Mouse (Mus musculus): ENCODE data around the gene Polr3e. TPM values are rescaled to one million over a fixed set of nuclear protein-coding genes. Genes with fewer than 3 reads are reported as not detected.
"Not testable (repeated sequence)": the region's sequence is repeated elsewhere in the genome, so short reads cannot be mapped to it uniquely, and the experiment has no call there.

Polr3e gene
- total RNA-seq, 2 experiments from 2014 or later, result 26.3 to 27.0 TPM

DNA sequence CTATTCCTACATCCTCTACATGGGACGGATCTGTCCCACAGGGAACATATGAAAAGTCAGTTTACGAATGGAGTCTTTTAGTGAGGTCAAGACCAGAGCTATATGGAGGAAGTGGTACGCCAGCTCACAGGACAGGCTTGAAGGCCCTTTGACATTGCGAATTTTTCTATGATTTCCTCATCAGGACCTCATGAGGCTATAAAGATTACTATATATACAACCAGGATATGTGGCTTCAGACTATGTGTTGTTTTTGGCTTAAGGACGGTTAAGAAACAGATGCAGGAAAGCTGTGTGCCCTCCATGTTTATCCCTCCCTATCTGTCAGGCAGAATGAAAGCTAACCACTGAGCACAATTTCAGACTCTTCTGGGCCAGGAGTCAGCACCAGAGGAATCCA, 45.6 kb downstream of the Polr3e start:
- H3K4me3 ChIP-seq, result no peak overlapping the region
- H3K27ac ChIP-seq, result no peak overlapping the region
- no peak for TF ChIP-seq CTCF (conservative IDR thresholded peaks at IDR 0.05)
- no peak for DNase-seq (ENCODE audit: low spot score in 2 of 2)

- Histone ChIP-seq H3K27ac (no peak overlapping the region), H3K4me3 (no peak overlapping the region)
- no peak for TF ChIP-seq CTCF (conservative IDR thresholded peaks at IDR 0.05)
- DNase-seq (ENCODE audit: low spot score in 2 of 2), result no peak
These were observed 51.7 kb downstream of the Polr3e start for GRCm38 (mm10) chr7:120969221-120969620.

DNA sequence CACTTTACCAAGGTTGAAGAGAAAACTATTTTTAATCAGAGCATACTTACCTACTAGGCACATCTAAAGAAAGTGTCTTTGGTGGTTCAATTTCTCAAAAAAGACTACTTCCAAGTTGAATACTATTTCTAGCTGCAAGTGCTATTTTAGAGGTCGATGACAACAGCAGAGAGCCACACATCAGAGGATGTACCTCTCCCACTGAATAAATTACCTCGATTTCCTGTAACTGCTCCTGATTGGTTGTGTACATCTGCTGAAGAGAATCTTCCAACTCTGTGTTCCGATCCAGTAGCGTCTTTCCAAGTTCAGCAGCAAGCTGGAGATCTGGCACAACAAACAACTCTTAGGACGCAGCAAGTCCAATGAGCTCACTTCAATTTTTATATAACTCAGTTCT, 52.6 kb downstream of the Polr3e start:
- H3K27ac ChIP-seq, result no peak overlapping the region
- no peak overlapping the region for H3K4me3 ChIP-seq
- DNase-seq (ENCODE audit: low spot score in 2 of 2), result no peak
- no peak for TF ChIP-seq CTCF (conservative IDR thresholded peaks at IDR 0.05)

GRCm38 (mm10) chr7:120972471-120972870, 54.9 kb downstream of the Polr3e start:
- H3K27ac ChIP-seq; H3K4me3 ChIP-seq; DNase-seq (ENCODE audit: low spot score in 2 of 2): not testable (repeated sequence)

GRCm38 (mm10) chr7:120974001-120974400, 56.5 kb downstream of the Polr3e start:
- TF ChIP-seq CTCF (conservative IDR thresholded peaks at IDR 0.05), result no peak
- no peak for DNase-seq (ENCODE audit: low spot score in 2 of 2)
- no peak overlapping the region for H3K4me3 ChIP-seq

GRCm38 (mm10) chr7:120977063-120977462, 59.5 kb downstream of the Polr3e start:
- no peak for TF ChIP-seq CTCF (conservative IDR thresholded peaks at IDR 0.05)
- no peak overlapping the region for H3K27ac ChIP-seq
- no peak for DNase-seq (ENCODE audit: low spot score in 2 of 2)
- no peak overlapping the region for H3K4me3 ChIP-seq

More at GRCm38 (mm10) chr7:120974001-120974400, 56.5 kb downstream of the Polr3e start:
- H3K27ac ChIP-seq, result no peak overlapping the region

GRCm38 (mm10) chr7:120980041-120980440, 62.5 kb downstream of the Polr3e start:
- no peak overlapping the region for H3K4me3 ChIP-seq
- DNase-seq (ENCODE audit: low spot score in 2 of 2), result no peak
- TF ChIP-seq CTCF (conservative IDR thresholded peaks at IDR 0.05), result no peak
- no peak overlapping the region for H3K27ac ChIP-seq

DNA sequence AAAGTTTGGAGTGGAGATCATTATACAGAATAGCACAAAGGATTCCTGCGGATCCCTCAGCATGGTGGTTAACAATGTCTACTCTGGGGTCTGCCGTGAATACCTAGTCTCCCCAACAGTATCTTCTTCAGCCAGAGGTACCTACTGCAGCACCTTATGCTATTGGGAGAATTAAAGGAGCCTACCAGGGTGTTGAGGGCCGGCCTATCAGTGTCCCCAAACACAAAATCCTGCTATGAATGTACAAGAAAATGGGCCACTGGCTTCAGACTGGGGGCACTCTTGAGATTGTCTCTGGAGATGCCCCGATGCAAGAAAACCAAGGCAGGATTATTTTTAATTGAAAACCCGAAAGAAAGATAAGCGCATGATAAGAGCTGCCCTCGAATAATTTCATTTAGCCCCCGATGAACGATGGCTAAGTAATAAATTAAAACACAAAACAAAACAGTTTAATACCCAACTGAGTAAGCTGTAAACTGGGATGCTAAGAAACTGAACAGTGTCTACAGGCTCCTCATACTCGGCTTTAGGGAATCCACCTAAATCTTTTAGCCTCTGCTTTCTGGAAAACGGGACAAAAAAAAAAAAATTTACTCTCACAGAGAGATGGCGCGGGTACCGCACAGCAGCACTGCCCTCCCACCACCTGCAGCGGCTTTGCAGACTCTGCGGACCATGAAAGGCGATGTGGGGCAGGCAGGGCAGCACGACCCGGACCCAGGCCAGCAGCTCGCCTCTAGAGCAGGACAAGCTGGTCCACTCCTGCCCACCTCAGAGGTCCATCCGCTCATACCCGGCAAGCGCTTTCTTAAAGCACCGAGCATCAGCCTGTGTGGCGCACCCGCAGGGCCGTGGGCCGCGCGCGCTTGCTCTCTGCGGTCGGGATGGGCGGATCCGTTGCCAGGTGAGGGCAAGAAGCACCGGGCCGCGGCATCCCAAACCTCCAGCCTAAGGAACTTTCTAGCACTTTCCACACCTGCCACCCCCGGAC, 63.7 kb downstream of the Polr3e start:
- Histone ChIP-seq H3K4me3 (peak overlapping the region; percentile 67), H3K27ac (no peak overlapping the region)
- no peak for TF ChIP-seq CTCF (conservative IDR thresholded peaks at IDR 0.05)
- DNase-seq (ENCODE audit: low spot score in 2 of 2), result no peak

DNA sequence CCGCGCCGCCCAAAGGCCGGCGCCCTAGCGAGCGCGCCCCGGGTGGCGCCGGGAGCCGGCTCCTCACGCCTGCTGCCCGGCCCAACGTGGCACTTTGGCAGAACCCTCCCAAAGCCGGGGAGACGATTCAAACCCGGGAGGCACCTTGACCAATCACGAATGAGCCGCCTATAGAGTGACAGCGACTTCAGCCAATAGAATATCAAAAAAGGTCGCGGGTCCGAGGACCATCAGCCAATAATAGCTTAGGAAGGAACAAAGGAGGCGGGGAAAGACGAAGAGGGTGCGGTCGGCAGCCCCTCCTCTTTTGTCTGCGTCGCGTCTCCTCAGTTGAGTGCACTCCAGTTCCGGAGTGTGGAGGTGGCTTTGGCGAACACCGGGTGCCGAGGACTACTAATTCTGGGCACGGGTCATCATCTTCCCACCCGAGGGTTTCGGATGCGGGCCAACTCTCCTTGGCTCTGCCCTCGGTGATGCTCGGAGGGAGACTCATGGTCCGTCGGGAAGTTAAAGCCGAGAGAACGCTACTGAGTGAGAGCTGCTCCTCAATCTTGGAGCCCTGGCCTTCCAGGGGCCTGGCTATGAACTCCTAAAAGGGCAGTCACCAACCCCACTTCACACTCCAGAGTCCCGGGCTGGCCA, 64.8 kb downstream of the Polr3e start, which contains the start of the genes Cdr2 and Mfsd13b:
TSS of gene Cdr2 (minus strand) at position 113 of the 642 bp plus-strand sequence.
TSS of gene Mfsd13b (plus strand) at position 310 of the 642 bp plus-strand sequence.
- DNase-seq (ENCODE audit: low spot score in 2 of 2), result peak; percentile 95 to 96
- peak within 1 kb of the TSS; percentile 70 for H3K27ac ChIP-seq

GRCm38 (mm10) chr7:120982968-120983367, 65.4 kb downstream of the Polr3e start:
- Histone ChIP-seq H3K27ac (peak overlapping the region; percentile 70), H3K4me3 (peak overlapping the region; percentile 67; the same call in 1 of the 2 replicates)
- DNase-seq (ENCODE audit: low spot score in 2 of 2), result no peak
- no peak for TF ChIP-seq CTCF (conservative IDR thresholded peaks at IDR 0.05)

More for the DNA sequence above, 64.8 kb downstream of the Polr3e start, which contains the start of the genes Cdr2 and Mfsd13b:
- no peak for TF ChIP-seq CTCF (conservative IDR thresholded peaks at IDR 0.05)
- peak within 1 kb of the TSS; percentile 67 for H3K4me3 ChIP-seq

DNA sequence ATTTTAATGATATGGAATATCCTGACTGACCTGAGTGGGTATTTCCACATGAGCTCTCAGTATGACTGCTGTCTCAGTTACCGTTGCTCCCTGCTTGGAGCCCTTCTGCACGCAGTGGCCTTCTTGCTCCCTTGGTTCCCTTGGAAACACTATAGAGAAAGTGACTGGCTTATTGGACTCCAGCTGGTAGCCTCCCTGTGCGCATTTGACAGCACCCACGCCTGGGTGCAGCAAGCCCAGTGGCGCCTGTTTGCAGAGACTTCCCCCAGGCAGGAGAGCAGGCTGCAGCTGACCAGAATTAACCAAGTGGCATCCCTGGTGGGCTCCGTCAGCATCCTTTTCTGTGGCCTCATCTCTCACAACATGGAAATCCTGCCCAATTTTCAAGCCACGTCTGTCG, 73.6 kb downstream of the Polr3e start:
- peak overlapping the region; percentile 39 for H3K4me3 ChIP-seq
- peak in 1 of 2 experiments; percentile 19 for DNase-seq (ENCODE audit: low spot score in 2 of 2)
- TF ChIP-seq CTCF (conservative IDR thresholded peaks at IDR 0.05), result no peak
- H3K27ac ChIP-seq, result peak overlapping the region; percentile 72

Other genes starting within 250 kb of the Polr3e start
- gene Pdzd9, start 247.4 kb upstream of the Polr3e start, total RNA-seq (2021), result not detected
- gene Mosmo, start 240.1 kb upstream of the Polr3e start, total RNA-seq (2021), result 10 to 100 TPM; 93.5 to 99.0 TPM
- 10 to 100 TPM; 16.1 to 20.3 TPM for gene Vwa3a, start 178.4 kb upstream of the Polr3e start, total RNA-seq (2021)
- under 1 TPM in 1 of 2 experiments, not detected in 1; 0.37 TPM for gene Gm5737, start 105.4 kb upstream of the Polr3e start, total RNA-seq (2021)
- 10 to 100 TPM; 32.5 to 32.8 TPM for gene Eef2k, start 74.9 kb upstream of the Polr3e start, total RNA-seq (2021)
- gene Cdr2, start 64.6 kb downstream of the Polr3e start, total RNA-seq (2021), result 1 to 10 TPM; 3.6 to 4.4 TPM
- 1 to 10 TPM; 1.2 to 1.8 TPM for gene Mfsd13b, start 64.8 kb downstream of the Polr3e start, total RNA-seq (2021)
- 10 to 100 TPM; 77.3 to 82.7 TPM for gene Mettl9, start 116.7 kb downstream of the Polr3e start, total RNA-seq (2021)
- under 1 TPM; 0.22 to 0.54 TPM for gene Igsf6, start 156.8 kb downstream of the Polr3e start, total RNA-seq (2021)
- gene Otoa, start 163.9 kb downstream of the Polr3e start, total RNA-seq (2021), result under 1 TPM; 0.54 TPM